Mouse (Mus musculus) spleen, adult 2 months (tissue): ENCODE results near the gene Gpr37l1.

Source experiments
- CTCF ChIP-seq: fragments of 200-500 bp; IDR thresholded peaks from 2 replicates; pipeline ENCODE4 v1.5.1; 2011; ENCODE audit warnings: mild to moderate bottlenecking, inconsistent platforms; ENCODE audit not compliant: insufficient read depth, insufficient read length, insufficient replicate concordance; ENCODE audit errors: extremely low read depth
- POLR2A ChIP-seq: fragments of 200-500 bp; IDR thresholded peaks from 2 replicates; pipeline ENCODE4 v1.6.1; 2011; ENCODE audit warnings: low read depth, low read length, inconsistent platforms

DNA sequence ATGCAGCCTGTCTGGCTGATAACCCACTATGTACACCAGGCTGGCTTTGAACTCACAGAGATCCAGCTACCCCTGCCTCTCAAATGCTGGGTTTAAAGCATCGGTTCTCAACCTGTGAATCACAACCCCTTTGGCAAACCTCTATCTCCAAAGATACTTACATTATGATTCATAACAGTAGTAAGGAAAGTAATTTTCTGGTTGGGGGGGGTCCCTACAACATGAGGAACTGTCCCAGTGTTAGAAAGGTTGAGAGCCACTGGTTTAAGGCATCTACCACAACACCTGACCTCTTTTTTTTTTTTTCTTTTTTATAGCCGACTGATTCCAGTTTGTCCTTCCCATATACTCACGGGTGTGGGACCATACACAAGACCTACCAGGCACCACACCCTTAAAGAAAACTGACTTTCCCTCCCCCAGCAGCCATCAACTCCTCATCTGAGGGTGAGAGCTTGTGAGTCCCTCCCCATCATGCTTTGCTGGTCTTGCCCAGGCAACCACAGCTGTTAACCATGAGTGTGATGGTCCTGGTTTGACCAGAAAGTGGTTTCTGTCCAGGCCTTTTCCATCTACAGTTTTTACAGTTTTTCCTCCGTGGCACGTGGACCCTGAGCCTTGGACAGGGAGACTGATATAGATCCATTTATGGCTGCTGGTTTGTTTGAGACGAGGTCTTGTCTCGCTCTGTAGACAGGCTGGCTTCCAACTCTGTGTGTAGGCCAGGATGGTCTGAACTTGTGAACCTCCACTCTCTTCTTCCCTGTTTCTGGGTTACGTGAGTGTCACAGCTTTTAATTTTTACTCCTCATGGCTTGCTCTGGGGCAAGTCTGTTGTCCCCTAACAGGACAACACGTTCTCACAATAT, 46.5 kb upstream of the Gpr37l1 start:
- TF ChIP-seq POLR2A (no peak), CTCF (no peak)
